Mouse (Mus musculus) liver, postnatal 0 days (tissue): Measurements from ENCODE around the gene Prpf8.

Experiments
- CTCF ChIP-seq: sonication (generic); IDR thresholded peaks from 2 replicates; pipeline ENCODE4 v1.5.1; 2016; ENCODE audit warnings: antibody characterized with exemption, low read depth
- EP300 ChIP-seq: IDR thresholded peaks from 2 replicates; pipeline ENCODE4 v1.6.1; 2016; ENCODE audit warnings: antibody characterized with exemption, low read depth, mild to moderate bottlenecking

DNA sequence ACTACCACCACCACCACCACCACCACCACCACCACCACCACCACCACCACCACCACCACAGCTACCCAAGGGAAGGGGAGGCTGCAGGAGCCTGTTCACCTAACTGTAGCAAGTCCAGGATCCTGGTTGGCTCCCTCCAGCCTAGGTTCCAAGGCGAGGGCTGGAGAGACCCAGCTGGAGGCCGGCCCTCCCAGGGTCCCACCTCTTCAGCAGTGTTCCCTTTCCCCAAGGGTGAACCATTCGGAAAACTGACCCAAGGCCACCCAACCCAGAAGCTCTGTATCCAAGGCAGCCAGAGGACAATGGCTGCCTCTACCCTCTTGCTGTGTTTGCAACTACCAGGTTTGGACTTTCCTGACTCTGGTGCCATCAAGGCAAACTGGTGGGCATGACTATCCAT, 46.7 kb upstream of the Prpf8 start:
- TF ChIP-seq EP300 (no peak), CTCF (no peak)
